Mouse (Mus musculus): ENCODE measurements around the gene Tmem191c.

Gene Tmem191c

GRCm38 (mm10) chr16:17331116-17331515 is 55.2 kb downstream of the Tmem191c start, which contains the start of gene Serpind1:
Serpind1 (plus strand) TSS chr16:17331371.
- no peak for DNase-seq (ENCODE audit: low spot score)

DNA sequence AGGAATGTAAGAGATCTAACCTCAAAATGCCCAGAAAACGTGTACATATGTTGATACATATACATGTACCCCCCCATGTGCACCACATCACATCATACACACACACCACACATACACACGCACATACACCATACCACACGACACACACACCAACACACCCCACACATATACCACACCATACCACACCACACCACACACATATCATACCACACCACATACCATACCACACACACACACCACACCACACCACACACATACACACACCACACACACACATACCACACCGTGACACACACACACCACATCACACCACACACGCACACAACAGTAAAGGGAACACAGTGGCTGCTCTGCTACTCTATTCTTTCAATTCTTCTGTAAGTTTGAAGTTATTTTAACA is 56.0 kb downstream of the Tmem191c start:
- no peak for DNase-seq (ENCODE audit: low spot score)
